Mouse (Mus musculus): ENCODE measurements around the gene Mars. TPM values are rescaled to one million over a fixed set of nuclear protein-coding genes. Genes with fewer than 3 reads are reported as not detected.
A peak's percentile ranks its signal among the peaks of the same experiment; 100 is the strongest.

Mars gene
- total and polyA plus RNA-seq, 2 experiments, result 59.6 to 70.7 TPM

- Histone ChIP-seq H3K27me3 (ENCODE audit: control insufficient read depth, insufficient read depth, low read length) (peaks cover 6% of the 10 kb centered on the region), H3K36me3 (ENCODE audit: control insufficient read depth, insufficient read depth, low read length) (no peaks in the 10 kb centered on the region), H3K27ac (replicated peaks; ENCODE audit: insufficient read depth, low read depth, low read length) (no peak overlapping the region), H3K9ac (ENCODE audit: low read depth, low read length) (no peak overlapping the region), H3K4me1 (ENCODE audit: control insufficient read depth, insufficient read depth, low read length) (no peaks in the 10 kb centered on the region), H3K4me3 (ENCODE audit: insufficient read depth, low read depth, low read length) (no peak overlapping the region), H3K79me2 (ENCODE audit: control insufficient read depth, insufficient read depth, low read length) (no peaks in the 10 kb centered on the region)
- TF ChIP-seq CTCF (IDR thresholded peaks at IDR 0.05; ENCODE audit: low read depth, low read length) (peak; percentile 31; the same call in 1 of the 2 replicates), POLR2A (IDR thresholded peaks at IDR 0.05; ENCODE audit: extremely low read depth, insufficient read depth, low read length) (no peak)
- DNase-seq (ENCODE audit: extremely low read depth, low read depth, low spot score), result no peak
- WGBS, result 54% methylated on average over 5 of the region's 5 CpGs
These were observed 21.6 kb upstream of the Mars start for GRCm38 (mm10) chr10:127333152-127333551.

GRCm38 (mm10) chr10:127332211-127332874, 20.8 kb upstream of the Mars start:
- peak; percentile 17; the same call in 1 of the 2 replicates for TF ChIP-seq CTCF (IDR thresholded peaks at IDR 0.05; ENCODE audit: low read depth, low read length)
- no peak for TF ChIP-seq POLR2A (IDR thresholded peaks at IDR 0.05; ENCODE audit: extremely low read depth, insufficient read depth, low read length)
- Histone ChIP-seq H3K27ac (replicated peaks; ENCODE audit: insufficient read depth, low read depth, low read length) (no peak overlapping the region), H3K4me3 (ENCODE audit: insufficient read depth, low read depth, low read length) (no peak overlapping the region), H3K79me2 (ENCODE audit: control insufficient read depth, insufficient read depth, low read length) (no peaks in the 10 kb centered on the region), H3K4me1 (ENCODE audit: control insufficient read depth, insufficient read depth, low read length) (no peaks in the 10 kb centered on the region), H3K9ac (ENCODE audit: low read depth, low read length) (no peak overlapping the region), H3K36me3 (ENCODE audit: control insufficient read depth, insufficient read depth, low read length) (no peaks in the 10 kb centered on the region), H3K27me3 (ENCODE audit: control insufficient read depth, insufficient read depth, low read length) (peaks cover 6% of the 10 kb centered on the region)
- DNase-seq (ENCODE audit: extremely low read depth, low read depth, low spot score), result no peak
- 28% methylated on average over 31 of the region's 31 CpGs for WGBS

GRCm38 (mm10) chr10:127330212-127330611, 18.6 kb upstream of the Mars start:
- Histone ChIP-seq H3K27me3 (ENCODE audit: control insufficient read depth, insufficient read depth, low read length) (peaks cover 20% of the 10 kb centered on the region), H3K9ac (ENCODE audit: low read depth, low read length) (no peak overlapping the region), H3K4me3 (ENCODE audit: insufficient read depth, low read depth, low read length) (no peak overlapping the region), H3K36me3 (ENCODE audit: control insufficient read depth, insufficient read depth, low read length) (no peaks in the 10 kb centered on the region), H3K79me2 (ENCODE audit: control insufficient read depth, insufficient read depth, low read length) (0 out of 2 replicates have a peak, but pooled peaks cover 2% of the 10 kb centered on the region), H3K27ac (replicated peaks; ENCODE audit: insufficient read depth, low read depth, low read length) (no peak overlapping the region), H3K4me1 (ENCODE audit: control insufficient read depth, insufficient read depth, low read length) (peaks cover 7% of the 10 kb centered on the region; the same call in 1 of the 2 replicates)
- TF ChIP-seq POLR2A (IDR thresholded peaks at IDR 0.05; ENCODE audit: extremely low read depth, insufficient read depth, low read length) (no peak), CTCF (IDR thresholded peaks at IDR 0.05; ENCODE audit: low read depth, low read length) (no peak)
- 69% methylated on average over 7 of the region's 7 CpGs for WGBS
- DNase-seq (ENCODE audit: extremely low read depth, low read depth, low spot score), result no peak

GRCm38 (mm10) chr10:127327461-127328145, 16.0 kb upstream of the Mars start:
- Histone ChIP-seq H3K27ac (replicated peaks; ENCODE audit: insufficient read depth, low read depth, low read length) (no peak overlapping the region), H3K4me3 (ENCODE audit: insufficient read depth, low read depth, low read length) (no peak overlapping the region), H3K4me1 (ENCODE audit: control insufficient read depth, insufficient read depth, low read length) (peaks cover 7% of the 10 kb centered on the region; the same call in 1 of the 2 replicates), H3K9ac (ENCODE audit: low read depth, low read length) (no peak overlapping the region), H3K79me2 (ENCODE audit: control insufficient read depth, insufficient read depth, low read length) (0 out of 2 replicates have a peak, but pooled peaks cover 2% of the 10 kb centered on the region), H3K27me3 (ENCODE audit: control insufficient read depth, insufficient read depth, low read length) (peaks cover 20% of the 10 kb centered on the region), H3K36me3 (ENCODE audit: control insufficient read depth, insufficient read depth, low read length) (no peaks in the 10 kb centered on the region)
- WGBS, result 54% methylated on average over 18 of the region's 18 CpGs
- no peak for DNase-seq (ENCODE audit: extremely low read depth, low read depth, low spot score)
- TF ChIP-seq POLR2A (IDR thresholded peaks at IDR 0.05; ENCODE audit: extremely low read depth, insufficient read depth, low read length) (no peak), CTCF (IDR thresholded peaks at IDR 0.05; ENCODE audit: low read depth, low read length) (no peak)

GRCm38 (mm10) chr10:127326828-127327227, 15.2 kb upstream of the Mars start:
- 10% methylated on average over 29 of the region's 29 CpGs for WGBS
- no peaks in the 10 kb centered on the region for H3K36me3 ChIP-seq (ENCODE audit: control insufficient read depth, insufficient read depth, low read length)
- H3K27ac ChIP-seq (replicated peaks; ENCODE audit: insufficient read depth, low read depth, low read length), result no peak overlapping the region
- peaks cover 14% of the 10 kb centered on the region for H3K27me3 ChIP-seq (ENCODE audit: control insufficient read depth, insufficient read depth, low read length)
- TF ChIP-seq POLR2A (IDR thresholded peaks at IDR 0.05; ENCODE audit: extremely low read depth, insufficient read depth, low read length) (no peak), CTCF (IDR thresholded peaks at IDR 0.05; ENCODE audit: low read depth, low read length) (no peak)
- 0 out of 2 replicates have a peak, but pooled peaks cover 2% of the 10 kb centered on the region for H3K79me2 ChIP-seq (ENCODE audit: control insufficient read depth, insufficient read depth, low read length)
- H3K4me1 ChIP-seq (ENCODE audit: control insufficient read depth, insufficient read depth, low read length), result peaks cover 7% of the 10 kb centered on the region; the same call in 1 of the 2 replicates
- no peak for DNase-seq (ENCODE audit: extremely low read depth, low read depth, low spot score)
- H3K9ac ChIP-seq (ENCODE audit: low read depth, low read length), result peak overlapping the region; percentile 49; the same call in 1 of the 2 replicates
- peak overlapping the region; percentile 50; the same call in 1 of the 2 replicates for H3K4me3 ChIP-seq (ENCODE audit: insufficient read depth, low read depth, low read length)
